Mouse (Mus musculus) neural tube, embryonic 12.5 days (tissue): Measurements from ENCODE around the gene Nkd1. TPM values are rescaled to one million over a fixed set of nuclear protein-coding genes. Genes with fewer than 3 reads are reported as not detected.

ENCODE experiments used
- ATAC-seq: fragments of 200-750 bp; cut with Nextera tagmentation; 2 replicates; pipeline ENCODE4 v1.8.0; 2017; ENCODE audit warnings: low read depth, mild to moderate bottlenecking, moderate TSS enrichment, moderate library complexity; ENCODE audit not compliant: low FRiP score
- H3K27ac ChIP-seq: fragments of 300-500 bp; sonication (generic); 2 replicates; pipeline ENCODE4 v1.5.1; 2016
- H3K27me3 ChIP-seq: fragments of 300-500 bp; sonication (generic); replicated peaks from 2 replicates; pipeline ENCODE4 v1.6.1; 2016; ENCODE audit warnings: mild to moderate bottlenecking
- H3K36me3 ChIP-seq: fragments of 300-500 bp; sonication (generic); 2 replicates; pipeline ENCODE4 v1.6.1; 2016; ENCODE audit warnings: mild to moderate bottlenecking
- H3K4me1 ChIP-seq: fragments of 300-500 bp; sonication (generic); 2 replicates; pipeline ENCODE4 v1.6.1; 2016
- H3K4me2 ChIP-seq: fragments of 300-500 bp; sonication (generic); replicated peaks from 2 replicates; pipeline ENCODE4 v1.6.1; 2016; ENCODE audit warnings: mild to moderate bottlenecking
- H3K4me3 ChIP-seq: fragments of 300-500 bp; sonication (generic); 2 replicates; pipeline ENCODE4 v1.5.1; 2016
- H3K9ac ChIP-seq: fragments of 300-500 bp; sonication (generic); 2 replicates; pipeline ENCODE4 v1.6.1; 2016; ENCODE audit warnings: mild to moderate bottlenecking
- H3K9me3 ChIP-seq: fragments of 300-500 bp; sonication (generic); 2 replicates; pipeline ENCODE4 v1.6.1; 2016; ENCODE audit warnings: mild to moderate bottlenecking
- WGBS: fragments of 180-500 bp; shearing (Covaris S2); methylation state at CpG from one replicate; pipeline ENCODE4 v1.1.7; 2016; 5-methylcytosine and 5-hydroxymethylcytosine counted together
- polyA plus RNA-seq: library from polyadenylated mRNA; unstranded; fragments of >200 nt; fragmentation: Nextera tagmentation; extraction: Ambion mirVana; gene quantifications from 2 replicates; pipeline ENCODE4 v1.2.1, GENCODE M21; 2016

Gene Nkd1
- 77.2 and 84.5 TPM in 2 replicates for polyA plus RNA-seq

GRCm38 (mm10) chr8:88520985-88521527, at the start of gene Nkd1:
Gene Nkd1 (plus strand): TSS chr8:88521354.
- under 1% methylated on average over 67 of the region's 67 CpGs for WGBS
- peaks cover 40% of the 10 kb centered on the region for H3K4me1 ChIP-seq
- no peaks in the 10 kb centered on the region for H3K9me3 ChIP-seq
- peak within 1 kb of the TSS; percentile 64 for H3K4me3 ChIP-seq
- H3K36me3 ChIP-seq: no peaks in the 10 kb centered on the region
- peak within 1 kb of the TSS; percentile 84 for H3K9ac ChIP-seq
- H3K27me3 ChIP-seq: no peaks in the 10 kb centered on the region
- H3K4me2 ChIP-seq: peak within 1 kb of the TSS; percentile 84
- H3K27ac ChIP-seq: peak within 1 kb of the TSS; percentile 32; the same call in 1 of the 2 replicates
- peak; percentile 84 for ATAC-seq

- 69% methylated on average over 4 of the region's 4 CpGs for WGBS
- ATAC-seq: no peak
- Histone ChIP-seq H3K27ac (no peak overlapping the region), H3K27me3 (no peaks in the 10 kb centered on the region), H3K4me1 (no peaks in the 10 kb centered on the region), H3K4me3 (no peak overlapping the region), H3K9ac (no peak overlapping the region), H3K4me2 (no peak overlapping the region), H3K36me3 (no peaks in the 10 kb centered on the region), H3K9me3 (no peaks in the 10 kb centered on the region)
Observed at GRCm38 (mm10) chr8:88481290-88481689, 39.9 kb upstream of the Nkd1 start.

- H3K4me3 ChIP-seq: no peak overlapping the region
- 2% methylated on average over 5 of the region's 5 CpGs for WGBS
Observed at GRCm38 (mm10) chr8:88488391-88488829, 32.7 kb upstream of the Nkd1 start.

GRCm38 (mm10) chr8:88494076-88494475, 27.1 kb upstream of the Nkd1 start:
- Histone ChIP-seq H3K9me3 (0 out of 2 replicates have a peak, but pooled peaks cover 7% of the 10 kb centered on the region), H3K36me3 (no peaks in the 10 kb centered on the region), H3K9ac (no peak overlapping the region), H3K4me1 (peaks cover 8% of the 10 kb centered on the region), H3K4me2 (no peak overlapping the region), H3K27ac (no peak overlapping the region), H3K4me3 (no peak overlapping the region), H3K27me3 (no peaks in the 10 kb centered on the region)
- 89% methylated on average over 2 of the region's 2 CpGs for WGBS
- no peak for ATAC-seq

More at GRCm38 (mm10) chr8:88488391-88488829, 32.7 kb upstream of the Nkd1 start:
- Histone ChIP-seq H3K27me3 (no peaks in the 10 kb centered on the region), H3K4me2 (no peak overlapping the region), H3K4me1 (peaks cover 16% of the 10 kb centered on the region), H3K9ac (no peak overlapping the region), H3K27ac (peak overlapping the region; percentile 15; the same call in 1 of the 2 replicates), H3K36me3 (no peaks in the 10 kb centered on the region), H3K9me3 (0 out of 2 replicates have a peak, but pooled peaks cover 5% of the 10 kb centered on the region)
- 0 out of 2 replicates have a peak, but pooled peaks have one; percentile 21 for ATAC-seq

GRCm38 (mm10) chr8:88495071-88495805, 25.9 kb upstream of the Nkd1 start:
- 3% methylated on average over 11 of the region's 11 CpGs for WGBS
- Histone ChIP-seq H3K27ac (no peak overlapping the region), H3K9ac (no peak overlapping the region), H3K27me3 (no peaks in the 10 kb centered on the region), H3K4me2 (no peak overlapping the region; the same call in 1 of the 2 replicates), H3K9me3 (0 out of 2 replicates have a peak, but pooled peaks cover 7% of the 10 kb centered on the region), H3K4me1 (peaks cover 7% of the 10 kb centered on the region; the same call in 1 of the 2 replicates), H3K36me3 (no peaks in the 10 kb centered on the region), H3K4me3 (no peak overlapping the region)
- no peak for ATAC-seq

GRCm38 (mm10) chr8:88502143-88502542, 19.0 kb upstream of the Nkd1 start:
- Histone ChIP-seq H3K27me3 (no peaks in the 10 kb centered on the region), H3K27ac (no peak overlapping the region), H3K9me3 (no peaks in the 10 kb centered on the region), H3K9ac (no peak overlapping the region), H3K4me3 (no peak overlapping the region), H3K4me1 (no peaks in the 10 kb centered on the region), H3K36me3 (no peaks in the 10 kb centered on the region), H3K4me2 (no peak overlapping the region)
- ATAC-seq: no peak
- 89% methylated on average over 3 of the region's 3 CpGs for WGBS

- H3K27ac ChIP-seq: no peak overlapping the region
- H3K36me3 ChIP-seq: no peaks in the 10 kb centered on the region
- ATAC-seq: no peak
- H3K27me3 ChIP-seq: no peaks in the 10 kb centered on the region
- H3K9me3 ChIP-seq: no peaks in the 10 kb centered on the region
- no peak overlapping the region for H3K4me2 ChIP-seq
- H3K4me3 ChIP-seq: no peak overlapping the region
- H3K9ac ChIP-seq: no peak overlapping the region
- H3K4me1 ChIP-seq: peaks cover 2% of the 10 kb centered on the region
- 85% methylated on average over 5 of the region's 5 CpGs for WGBS
Observed at GRCm38 (mm10) chr8:88506981-88507380, 14.2 kb upstream of the Nkd1 start.

GRCm38 (mm10) chr8:88511061-88511460, 10.1 kb upstream of the Nkd1 start:
- no peaks in the 10 kb centered on the region for H3K36me3 ChIP-seq
- H3K9me3 ChIP-seq: 0 out of 2 replicates have a peak, but pooled peaks cover 7% of the 10 kb centered on the region
- H3K27ac ChIP-seq: no peak overlapping the region
- H3K4me2 ChIP-seq: no peak overlapping the region
- 93% methylated on average over 5 of the region's 5 CpGs for WGBS
- H3K4me3 ChIP-seq: no peak overlapping the region
- H3K4me1 ChIP-seq: peaks cover 14% of the 10 kb centered on the region
- no peaks in the 10 kb centered on the region for H3K27me3 ChIP-seq
- no peak for ATAC-seq
- H3K9ac ChIP-seq: no peak overlapping the region

GRCm38 (mm10) chr8:88512094-88512794, 8.9 kb upstream of the Nkd1 start:
- H3K4me2 ChIP-seq: peak overlapping the region; percentile 43
- 0 out of 2 replicates have a peak, but pooled peaks cover 7% of the 10 kb centered on the region for H3K9me3 ChIP-seq
- 2% methylated on average over 15 of the region's 15 CpGs for WGBS
- H3K4me1 ChIP-seq: peaks cover 14% of the 10 kb centered on the region
- H3K4me3 ChIP-seq: no peak overlapping the region
- 0 out of 2 replicates have a peak overlapping the region, but pooled peaks have one; percentile 9 for H3K9ac ChIP-seq
- no peaks in the 10 kb centered on the region for H3K36me3 ChIP-seq
- ATAC-seq: peak; percentile 82
- no peak overlapping the region; the same call in 1 of the 2 replicates for H3K27ac ChIP-seq
- H3K27me3 ChIP-seq: no peaks in the 10 kb centered on the region

- WGBS: 63% methylated on average over 9 of the region's 9 CpGs
- H3K9me3 ChIP-seq: 0 out of 2 replicates have a peak, but pooled peaks cover 7% of the 10 kb centered on the region
- no peaks in the 10 kb centered on the region for H3K27me3 ChIP-seq
- no peak overlapping the region for H3K4me2 ChIP-seq
- no peaks in the 10 kb centered on the region for H3K36me3 ChIP-seq
- no peak overlapping the region for H3K27ac ChIP-seq
- ATAC-seq: no peak
- H3K9ac ChIP-seq: no peak overlapping the region
- no peak overlapping the region for H3K4me3 ChIP-seq
- peaks cover 14% of the 10 kb centered on the region for H3K4me1 ChIP-seq
Observed at GRCm38 (mm10) chr8:88518047-88518446, 3.1 kb upstream of the Nkd1 start.

- H3K4me2 ChIP-seq: peak overlapping the region; percentile 84; the same call in 1 of the 2 replicates
- no peak for ATAC-seq
- no peak overlapping the region for H3K27ac ChIP-seq
- H3K4me3 ChIP-seq: no peak overlapping the region
- H3K36me3 ChIP-seq: no peaks in the 10 kb centered on the region
- H3K4me1 ChIP-seq: peaks cover 35% of the 10 kb centered on the region
- 0 out of 2 replicates have a peak, but pooled peaks cover 2% of the 10 kb centered on the region for H3K9me3 ChIP-seq
- H3K27me3 ChIP-seq: no peaks in the 10 kb centered on the region
- WGBS: 9% methylated on average over 13 of the region's 13 CpGs
- no peak overlapping the region for H3K9ac ChIP-seq
Observed at GRCm38 (mm10) chr8:88520381-88520780, 773 bp upstream of the Nkd1 start.
